Comparison of ENCODE assay signal across 9 mouse cellular contexts in the genomic region with DNA sequence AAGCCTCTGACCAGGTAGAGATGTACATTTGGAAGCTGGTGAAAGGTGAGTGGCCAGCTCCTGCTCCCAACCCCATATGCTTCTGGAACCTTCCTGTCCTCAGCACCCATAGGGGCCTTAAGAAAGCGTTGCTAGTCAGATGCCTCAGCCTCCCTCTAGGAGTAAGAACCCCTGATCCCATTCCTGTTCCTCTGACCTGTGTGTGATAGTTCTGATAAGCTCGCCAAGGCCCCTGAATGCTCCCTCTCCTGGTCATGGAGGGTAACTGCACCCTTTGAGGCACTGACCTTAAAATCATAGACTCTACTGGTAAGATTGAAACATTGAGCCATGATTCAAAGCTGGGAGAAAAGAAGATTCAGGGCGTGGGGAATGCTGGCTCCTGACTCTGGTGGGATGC. TPM values are rescaled to one million over a fixed set of nuclear protein-coding genes. Genes with fewer than 3 reads are reported as not detected.
A peak's percentile ranks its signal among the peaks of the same experiment; 100 is the strongest.
DNase-seq lines count a peak whose midpoint lies in the region; ATAC-seq and TF ChIP-seq lines count a peak whose summit lies in the region.
"Had no signal": no experiment of that assay in that cellular context is flagged by ENCODE, and none has a peak within 500 bp of the region (broad histone marks: within the 10 kb centered on the region; RNA-seq: fewer than 3 reads in every experiment).

No protein-coding gene starts in this region.

- no peak overlapping the region for H3K4me3 ChIP-seq in forebrain, postnatal 0 days (ENCODE audit: low read depth, low read length)
- no peak overlapping the region for H3K4me3 ChIP-seq in forebrain, embryonic 15.5 days
- no peak overlapping the region for H3K4me3 ChIP-seq in limb, embryonic 10.5 days

- peak; percentile 79 for TF ChIP-seq CTCF in forebrain, postnatal 0 days (IDR thresholded peaks at IDR 0.05; ENCODE audit: low read depth)

- H3K27me3 ChIP-seq in forebrain, postnatal 0 days (ENCODE audit: insufficient read depth, low read length) = no peaks in the 10 kb centered on the region
- H3K27me3 ChIP-seq in forebrain, embryonic 15.5 days = no peaks in the 10 kb centered on the region
- 0 out of 2 replicates have a peak, but pooled peaks cover 4% of the 10 kb centered on the region for H3K27me3 ChIP-seq in limb, embryonic 10.5 days (ENCODE audit: low read depth, poor library complexity, severe bottlenecking)

- no peak overlapping the region for H3K27ac ChIP-seq in forebrain, postnatal 0 days (ENCODE audit: low read depth, low read length)
- no peak overlapping the region for H3K27ac ChIP-seq in forebrain, embryonic 15.5 days (replicated peaks)
- H3K27ac ChIP-seq in limb, embryonic 10.5 days = no peak overlapping the region

- no peaks in the 10 kb centered on the region for H3K4me1 ChIP-seq in forebrain, postnatal 0 days (ENCODE audit: insufficient read depth)
- no peaks in the 10 kb centered on the region for H3K4me1 ChIP-seq in forebrain, embryonic 15.5 days
- H3K4me1 ChIP-seq in limb, embryonic 10.5 days = peaks cover 2% of the 10 kb centered on the region; the same call in 1 of the 2 replicates

- DNase-seq in forebrain, postnatal 0 days = peak; percentile 24
- DNase-seq in spleen, postnatal 10 days (ENCODE audit: low spot score in 2 of 2) = peak; percentile 23 to 45
- no peak for DNase-seq in spleen, adult 18-20 months
- peak; percentile 64 for DNase-seq in limb, embryonic 10.5 days (ENCODE audit: low spot score)
- DNase-seq in thymus, postnatal 4 days = peak; percentile 67
- DNase-seq in left cerebral cortex, adult 18-20 months (ENCODE audit: low spot score in 2 of 2) = no peak
- no peak for DNase-seq in cerebellum, adult 18-20 months

- no peaks in the 10 kb centered on the region for H3K36me3 ChIP-seq in forebrain, postnatal 0 days (ENCODE audit: insufficient read depth)
- H3K36me3 ChIP-seq in forebrain, embryonic 15.5 days = no peaks in the 10 kb centered on the region
- no peaks in the 10 kb centered on the region for H3K36me3 ChIP-seq in limb, embryonic 10.5 days

- no peak overlapping the region for H3K4me2 ChIP-seq in forebrain, postnatal 0 days (ENCODE audit: low read depth)
- no peak overlapping the region for H3K4me2 ChIP-seq in forebrain, embryonic 15.5 days (replicated peaks)

- H3K9me3 ChIP-seq in forebrain, postnatal 0 days (ENCODE audit: low read length) = no peaks in the 10 kb centered on the region
- H3K9me3 ChIP-seq in forebrain, embryonic 15.5 days = no peaks in the 10 kb centered on the region
- H3K9me3 ChIP-seq in limb, embryonic 10.5 days (replicated peaks) = no peaks in the 10 kb centered on the region

- 38% methylated on average over 3 of the region's 3 CpGs for WGBS in forebrain, postnatal 0 days
- WGBS in forebrain, embryonic 15.5 days = 37% methylated on average over 3 of the region's 3 CpGs
- WGBS in limb, embryonic 10.5 days = 39% methylated on average over 3 of the region's 3 CpGs

- ATAC-seq in forebrain, postnatal 0 days = no peak
- ATAC-seq in forebrain, embryonic 15.5 days (replicated peaks) = no peak

- no peak overlapping the region for H3K9ac ChIP-seq in forebrain, postnatal 0 days
- no peak overlapping the region for H3K9ac ChIP-seq in forebrain, embryonic 15.5 days (replicated peaks)

RNA-seq across cellular contexts. Expression of a gene that starts 23.3 kb away (rescaled TPM):
- not detected in 2 replicates for total RNA-seq in forebrain, postnatal 0 days (2014; rRNA removed)
- 0.15 and 0.67 TPM in 2 replicates for polyA plus RNA-seq in forebrain, postnatal 0 days (2015; fragmentation: Nextera tagmentation; extraction: Ambion mirVana)
- polyA plus RNA-seq in forebrain, embryonic 15.5 days (2015; fragmentation: Nextera tagmentation; extraction: Ambion mirVana) = not detected in 2 replicates
- polyA plus RNA-seq in limb, embryonic 10.5 days (2016; fragmentation: Nextera tagmentation; extraction: Ambion mirVana) = 0.14 and 0.19 TPM in 2 replicates
- total RNA-seq in left cerebral cortex, adult 18-20 months (2021) = under 1 TPM in 1 of 2 experiments, not detected in 1; 0.37 TPM
- total RNA-seq: hematopoietic stem cell, adult 5-6 weeks had no signal

RNA-seq across cellular contexts. Expression of a gene that starts 49.1 kb away (rescaled TPM):
- total RNA-seq in forebrain, postnatal 0 days (2014; rRNA removed) = 23.6 and 24.9 TPM in 2 replicates
- 2.6 and 4.3 TPM in 2 replicates for polyA plus RNA-seq in forebrain, postnatal 0 days (2015; fragmentation: Nextera tagmentation; extraction: Ambion mirVana)
- 5.1 TPM in 2 replicates for polyA plus RNA-seq in forebrain, embryonic 15.5 days (2015; fragmentation: Nextera tagmentation; extraction: Ambion mirVana)
- 5.6 and 6.3 TPM in 2 replicates for polyA plus RNA-seq in limb, embryonic 10.5 days (2016; fragmentation: Nextera tagmentation; extraction: Ambion mirVana)
- 10 to 100 TPM; 45.6 to 47.4 TPM for total RNA-seq in left cerebral cortex, adult 18-20 months (2021)

Comparison
In these comparisons a context has a peak if more than half of its experiments do, and no peak if none do; other contexts are left out.
1. DNase-seq: peak in forebrain, postnatal 0 days (single experiment), spleen, postnatal 10 days (2 of 2), limb, embryonic 10.5 days (single experiment) and thymus, postnatal 4 days (single experiment); none in spleen, adult 18-20 months (0 of 2), left cerebral cortex, adult 18-20 months (0 of 2) and cerebellum, adult 18-20 months (0 of 2).